Mouse (Mus musculus): ENCODE measurements around the gene Cdkn2a. TPM values are rescaled to one million over a fixed set of nuclear protein-coding genes. Genes with fewer than 3 reads are reported as not detected.
A peak's percentile ranks its signal among the peaks of the same experiment; 100 is the strongest.

The Cdkn2a gene
- total RNA-seq (2015; ENCODE audit: low replicate concordance) = not detected in 2 replicates
- total RNA-seq (2017; ENCODE audit: low replicate concordance) = not detected in 2 replicates

- ATAC-seq (replicated peaks; ENCODE audit: low FRiP score, poor library complexity, severe bottlenecking) = no peak
Observed at GRCm38 (mm10) chr4:89294486-89295440, at the start of gene Cdkn2a. Cdkn2a (minus strand) TSS chr4:89294653.

- no peak for ATAC-seq (replicated peaks; ENCODE audit: low FRiP score, poor library complexity, severe bottlenecking)
Observed at GRCm38 (mm10) chr4:89313461-89313860, 19.0 kb upstream of the Cdkn2a start.

GRCm38 (mm10) chr4:89310491-89311254 is 16.2 kb upstream of the Cdkn2a start, which contains the start of gene Cdkn2b:
Cdkn2b (minus strand) TSS chr4:89311039.
- peak; percentile 88 for ATAC-seq (replicated peaks; ENCODE audit: low FRiP score, poor library complexity, severe bottlenecking)

GRCm38 (mm10) chr4:89309996-89310395 is 15.5 kb upstream of the Cdkn2a start:
- no peak for ATAC-seq (replicated peaks; ENCODE audit: low FRiP score, poor library complexity, severe bottlenecking)

- ATAC-seq (replicated peaks; ENCODE audit: low FRiP score, poor library complexity, severe bottlenecking) = no peak
Observed at GRCm38 (mm10) chr4:89308001-89308400, 13.5 kb upstream of the Cdkn2a start.

- ATAC-seq (replicated peaks; ENCODE audit: low FRiP score, poor library complexity, severe bottlenecking) = no peak
Observed at GRCm38 (mm10) chr4:89306798-89307365, 12.4 kb upstream of the Cdkn2a start.

- ATAC-seq (replicated peaks; ENCODE audit: low FRiP score, poor library complexity, severe bottlenecking) = no peak
Observed at GRCm38 (mm10) chr4:89305691-89306090, 11.2 kb upstream of the Cdkn2a start.

GRCm38 (mm10) chr4:89303281-89303995 is 9.0 kb upstream of the Cdkn2a start:
- ATAC-seq (replicated peaks; ENCODE audit: low FRiP score, poor library complexity, severe bottlenecking) = no peak

- no peak for ATAC-seq (replicated peaks; ENCODE audit: low FRiP score, poor library complexity, severe bottlenecking)
Observed at GRCm38 (mm10) chr4:89302129-89302528, 7.7 kb upstream of the Cdkn2a start.

GRCm38 (mm10) chr4:89299721-89300120 is 5.3 kb upstream of the Cdkn2a start:
- no peak for ATAC-seq (replicated peaks; ENCODE audit: low FRiP score, poor library complexity, severe bottlenecking)

GRCm38 (mm10) chr4:89295441-89296220 is 1.2 kb upstream of the Cdkn2a start:
- ATAC-seq (replicated peaks; ENCODE audit: low FRiP score, poor library complexity, severe bottlenecking) = no peak

- ATAC-seq (replicated peaks; ENCODE audit: low FRiP score, poor library complexity, severe bottlenecking) = no peak
Observed at GRCm38 (mm10) chr4:89294091-89294485, 365 bp downstream of the Cdkn2a start.

GRCm38 (mm10) chr4:89293516-89293915 is 937 bp downstream of the Cdkn2a start:
- ATAC-seq (replicated peaks; ENCODE audit: low FRiP score, poor library complexity, severe bottlenecking) = no peak

GRCm38 (mm10) chr4:89289028-89289427 is 5.4 kb downstream of the Cdkn2a start:
- ATAC-seq (replicated peaks; ENCODE audit: low FRiP score, poor library complexity, severe bottlenecking) = no peak

GRCm38 (mm10) chr4:89286566-89286965 is 7.9 kb downstream of the Cdkn2a start:
- no peak for ATAC-seq (replicated peaks; ENCODE audit: low FRiP score, poor library complexity, severe bottlenecking)

- no peak for ATAC-seq (replicated peaks; ENCODE audit: low FRiP score, poor library complexity, severe bottlenecking)
Observed at GRCm38 (mm10) chr4:89285688-89286087, 8.8 kb downstream of the Cdkn2a start.

- ATAC-seq (replicated peaks; ENCODE audit: low FRiP score, poor library complexity, severe bottlenecking) = no peak
Observed at GRCm38 (mm10) chr4:89282661-89283060, 11.8 kb downstream of the Cdkn2a start.

GRCm38 (mm10) chr4:89282036-89282566 is 12.4 kb downstream of the Cdkn2a start:
- ATAC-seq (replicated peaks; ENCODE audit: low FRiP score, poor library complexity, severe bottlenecking) = no peak

GRCm38 (mm10) chr4:89281236-89281635 is 13.2 kb downstream of the Cdkn2a start:
- no peak for ATAC-seq (replicated peaks; ENCODE audit: low FRiP score, poor library complexity, severe bottlenecking)

Data from erythroblast, adult 5-6 weeks (primary cell).